Mouse (Mus musculus) C2C12 (cell line): ENCODE data around the gene Smox. TPM values are rescaled to one million over a fixed set of nuclear protein-coding genes. Genes with fewer than 3 reads are reported as not detected.

Experiments used
- H3K27me3 ChIP-seq: one replicate; pipeline ENCODE4 v1.6.1; 2011; ENCODE audit not compliant: control insufficient read depth, insufficient read depth, insufficient read length
- H3K36me3 ChIP-seq: one replicate; pipeline ENCODE4 v1.6.1; 2011; ENCODE audit not compliant: control insufficient read depth, insufficient read depth
- H3K4me3 ChIP-seq: one replicate; pipeline ENCODE4 v1.5.1; 2011; ENCODE audit warnings: mild to moderate bottlenecking, control low read depth; ENCODE audit not compliant: poor library complexity, insufficient read depth, severe bottlenecking
- H3K79me2 ChIP-seq: one replicate; pipeline ENCODE4 v1.6.1; 2011; ENCODE audit not compliant: control insufficient read depth, insufficient read depth
- H3K79me3 ChIP-seq: one replicate; pipeline ENCODE4 v1.6.1; 2011; ENCODE audit warnings: low read depth, control low read depth
- H3ac ChIP-seq: one replicate; pipeline ENCODE3; 2011; ENCODE audit warnings: low read depth; ENCODE audit not compliant: control insufficient read depth, insufficient read length
- CEBPB ChIP-seq: IDR thresholded peaks from one replicate; pipeline ENCODE4 v1.6.1; 2011; ENCODE audit warnings: low read depth, mild to moderate bottlenecking, control low read depth, moderate library complexity
- CTCF ChIP-seq: IDR thresholded peaks from one replicate; pipeline ENCODE4 v1.5.1; 2011; ENCODE audit not compliant: control insufficient read depth, insufficient read depth, insufficient read length
- FOSL1 ChIP-seq: IDR thresholded peaks from one replicate; pipeline ENCODE4 v1.8.0; 2011; ENCODE audit warnings: mild to moderate bottlenecking, low read length; ENCODE audit not compliant: poor library complexity, insufficient read depth, severe bottlenecking
- MAX ChIP-seq: IDR thresholded peaks from one replicate; pipeline ENCODE4 v1.6.1; 2011; ENCODE audit warnings: mild to moderate bottlenecking, control low read depth
- MYOD1 ChIP-seq: IDR thresholded peaks from one replicate; pipeline ENCODE4 v1.6.1; 2011; ENCODE audit warnings: low read depth; ENCODE audit not compliant: control insufficient read depth, insufficient read length
- MYOG ChIP-seq: IDR thresholded peaks from one replicate; pipeline ENCODE4 v1.6.1; 2011; ENCODE audit not compliant: control insufficient read depth, insufficient read length; ENCODE audit errors: extremely low read depth
- USF1 ChIP-seq: IDR thresholded peaks from one replicate; pipeline ENCODE4 v1.6.1; 2011; ENCODE audit warnings: low read depth, mild to moderate bottlenecking, control low read depth, moderate library complexity
- polyA plus RNA-seq: library from polyadenylated mRNA; unstranded; fragments of >200 nt; fragmentation: generic; extraction: Trizol; gene quantifications from one replicate; pipeline ENCODE4 v1.2.1, GENCODE M21; 2012; ENCODE audit warnings: missing spikeins

Gene Smox
- polyA plus RNA-seq, 1 experiment: 44.7 TPM

DNA sequence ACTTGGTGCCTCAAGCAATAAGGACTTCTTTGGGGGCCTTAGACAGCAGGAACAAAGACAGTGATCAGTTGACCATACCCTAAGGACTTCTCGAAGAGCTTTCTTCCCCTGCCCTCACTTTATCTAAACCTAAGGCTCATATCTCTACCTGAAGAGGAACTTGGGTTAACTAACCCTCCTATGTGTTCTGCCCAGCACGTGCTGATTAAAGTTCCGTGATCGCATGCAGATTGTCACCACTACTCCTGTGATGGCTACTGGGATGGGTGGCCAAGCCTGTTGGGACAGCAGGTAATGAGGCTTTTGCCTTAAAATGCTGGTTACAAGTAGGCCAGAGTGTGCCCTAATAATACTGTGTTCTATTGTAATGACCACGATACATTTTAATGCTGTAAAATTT is 43.9 kb downstream of the Smox start:
- no peaks in the 10 kb centered on the region for H3K79me3 ChIP-seq
- H3K36me3 ChIP-seq: no peaks in the 10 kb centered on the region
- TF ChIP-seq CEBPB: no peak
- H3ac ChIP-seq: no peak overlapping the region
- no peak overlapping the region for H3K4me3 ChIP-seq
- H3K79me2 ChIP-seq: no peaks in the 10 kb centered on the region
- no peaks in the 10 kb centered on the region for H3K27me3 ChIP-seq

DNA sequence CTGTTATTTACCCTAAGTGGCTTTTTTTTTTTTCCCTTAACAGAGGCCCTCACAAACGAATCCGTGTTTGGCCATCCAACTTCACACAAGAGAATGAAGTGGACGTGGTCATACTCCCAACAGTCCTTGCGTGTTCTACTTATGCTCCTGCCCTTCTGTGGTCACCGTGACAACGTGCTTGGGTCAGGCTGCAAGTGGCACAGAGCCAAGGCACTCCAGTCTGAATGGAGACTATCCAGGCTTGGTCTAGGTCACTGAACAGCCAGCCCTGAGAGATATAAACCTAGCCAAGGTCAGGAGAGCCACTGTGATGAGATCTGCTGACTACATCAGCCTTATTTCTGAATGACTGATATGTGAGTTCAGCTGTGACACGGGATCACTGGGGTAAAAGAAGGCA is 47.0 kb downstream of the Smox start:
- no peaks in the 10 kb centered on the region for H3K27me3 ChIP-seq
- H3ac ChIP-seq: no peak overlapping the region
- H3K79me3 ChIP-seq: no peaks in the 10 kb centered on the region
- no peaks in the 10 kb centered on the region for H3K36me3 ChIP-seq
- H3K79me2 ChIP-seq: no peaks in the 10 kb centered on the region
- TF ChIP-seq FOSL1 (no peak), CTCF (no peak), USF1 (no peak), MYOG (no peak), CEBPB (no peak), MAX (no peak), MYOD1 (no peak)
- H3K4me3 ChIP-seq: no peak overlapping the region

DNA sequence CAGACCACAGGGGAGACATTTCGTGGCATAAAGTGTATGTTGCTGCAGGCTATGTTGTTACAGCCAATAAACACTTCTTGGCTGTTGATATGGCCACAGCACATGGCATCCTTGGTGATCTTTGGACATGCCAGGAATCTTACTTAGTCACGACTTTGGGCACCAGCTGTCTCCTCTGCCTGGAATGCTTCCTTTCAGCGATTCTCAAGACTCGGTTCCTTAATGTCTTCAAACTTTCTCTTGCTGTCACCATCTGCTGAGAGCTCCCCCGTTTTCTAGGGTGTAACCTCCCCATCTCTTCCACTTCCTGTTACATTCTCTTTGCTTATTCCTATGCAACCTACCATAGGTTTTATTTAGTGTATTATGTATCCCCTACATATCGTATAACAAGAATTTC is 48.5 kb downstream of the Smox start:
- Histone ChIP-seq H3K4me3 (no peak overlapping the region), H3K36me3 (no peaks in the 10 kb centered on the region), H3K79me2 (no peaks in the 10 kb centered on the region), H3K27me3 (no peaks in the 10 kb centered on the region), H3ac (no peak overlapping the region), H3K79me3 (no peaks in the 10 kb centered on the region)
- no peak for TF ChIP-seq MYOG

DNA sequence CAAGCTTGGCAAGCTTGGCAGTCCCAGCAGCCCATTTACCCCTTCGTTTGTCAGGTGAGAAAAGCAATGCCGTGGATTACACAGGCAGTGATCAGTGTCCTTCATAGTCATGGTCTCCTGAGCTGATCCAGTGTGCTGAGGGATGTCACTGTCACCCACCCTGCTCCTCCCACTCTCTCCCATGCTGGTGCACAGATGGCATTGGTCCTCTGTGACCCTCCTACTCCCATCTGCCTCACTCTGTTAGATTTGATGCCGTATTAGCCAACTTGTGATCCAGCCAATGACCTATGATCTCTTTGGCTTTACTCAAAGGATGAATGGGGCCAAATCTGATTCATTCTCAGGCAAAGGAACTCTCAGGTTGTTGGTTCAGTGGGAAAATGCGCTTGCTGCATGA is 50.4 kb downstream of the Smox start:
- no peak overlapping the region for H3ac ChIP-seq
- H3K79me2 ChIP-seq: no peaks in the 10 kb centered on the region
- no peak overlapping the region for H3K4me3 ChIP-seq
- H3K27me3 ChIP-seq: no peaks in the 10 kb centered on the region
- H3K36me3 ChIP-seq: no peaks in the 10 kb centered on the region
- no peaks in the 10 kb centered on the region for H3K79me3 ChIP-seq
- TF ChIP-seq CTCF (no peak), FOSL1 (no peak), USF1 (no peak), MAX (no peak), MYOG (no peak), CEBPB (no peak), MYOD1 (no peak)

DNA sequence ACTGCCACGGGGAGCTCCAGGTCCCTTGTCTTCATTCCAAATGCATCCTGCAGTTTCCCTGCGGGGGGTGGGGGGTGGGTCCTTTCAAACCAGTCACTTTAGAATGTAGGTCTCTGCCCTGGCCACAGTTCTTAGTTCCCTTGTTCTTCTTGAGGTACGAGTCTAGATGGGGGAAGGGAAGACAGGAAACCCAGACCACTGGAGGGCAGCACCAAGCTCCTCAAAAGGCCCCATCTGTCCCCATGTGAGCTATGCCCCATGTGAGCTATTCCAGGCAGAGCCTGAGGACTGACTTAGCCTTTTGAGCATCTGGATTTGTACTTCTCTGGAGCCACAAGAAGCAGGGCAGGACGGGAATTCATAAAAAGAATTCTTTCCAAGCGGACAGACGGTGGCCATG is 51.2 kb downstream of the Smox start:
- Histone ChIP-seq H3ac (no peak overlapping the region), H3K79me2 (no peaks in the 10 kb centered on the region), H3K27me3 (no peaks in the 10 kb centered on the region), H3K4me3 (no peak overlapping the region), H3K79me3 (no peaks in the 10 kb centered on the region), H3K36me3 (no peaks in the 10 kb centered on the region)
- no peak for TF ChIP-seq CTCF
- no peak for TF ChIP-seq CEBPB
- TF ChIP-seq MAX: no peak
- TF ChIP-seq MYOG: no peak
- TF ChIP-seq MYOD1: no peak
- TF ChIP-seq FOSL1: no peak
- no peak for TF ChIP-seq USF1

DNA sequence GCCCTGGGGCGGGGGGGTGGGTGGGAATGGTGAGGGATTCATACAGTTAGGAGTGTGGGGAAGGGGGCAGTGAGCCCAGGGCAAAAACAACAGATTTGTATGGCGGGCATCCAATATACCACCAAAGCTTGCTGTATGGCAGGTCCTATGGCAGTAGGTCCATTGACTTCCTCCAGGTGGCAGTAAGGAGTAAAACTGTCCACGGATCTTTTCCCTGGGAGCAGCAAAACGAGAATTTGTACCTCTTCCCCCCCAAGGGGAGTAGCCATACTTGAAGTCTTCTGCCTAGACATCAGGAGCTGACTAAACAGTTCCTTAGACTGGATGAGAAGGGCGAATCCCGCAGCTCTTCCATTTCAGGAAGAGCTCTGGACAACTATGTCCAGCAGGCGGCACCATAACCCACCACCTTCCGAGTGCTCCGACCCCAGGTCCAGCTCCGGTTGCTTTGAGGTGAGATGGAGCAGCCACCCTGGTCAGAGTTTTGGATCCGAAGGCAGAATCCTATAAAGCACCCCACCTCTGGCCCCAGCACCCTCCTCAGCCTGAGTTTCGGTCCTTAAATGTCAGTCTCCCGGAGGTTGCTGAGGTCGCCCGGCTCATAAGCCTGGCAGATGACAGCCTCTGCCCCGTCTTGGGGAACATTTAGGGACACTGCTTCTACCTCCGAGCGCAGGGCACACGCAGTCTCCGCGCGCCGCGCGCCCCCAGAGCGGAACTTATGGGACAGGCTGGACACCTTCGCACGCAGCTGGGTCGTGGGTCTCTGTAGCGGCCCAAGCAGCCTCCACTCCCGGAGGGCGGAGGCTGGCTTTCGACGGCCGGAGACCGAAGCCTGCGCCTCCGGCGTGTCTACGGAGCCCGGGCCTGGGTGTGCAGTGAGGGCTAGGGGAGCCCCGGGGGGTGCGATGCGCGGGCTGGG is 54.4 kb downstream of the Smox start:
- no peak for TF ChIP-seq MAX
- no peak for TF ChIP-seq FOSL1
- TF ChIP-seq CTCF: peak; percentile 24
- no peak for TF ChIP-seq USF1
- no peak for TF ChIP-seq CEBPB
- TF ChIP-seq MYOD1: no peak
- H3K27me3 ChIP-seq: no peaks in the 10 kb centered on the region

More for the DNA sequence above, 54.4 kb downstream of the Smox start:
- no peaks in the 10 kb centered on the region for H3K79me3 ChIP-seq
- no peaks in the 10 kb centered on the region for H3K79me2 ChIP-seq
- H3K36me3 ChIP-seq: no peaks in the 10 kb centered on the region
- no peak overlapping the region for H3ac ChIP-seq
- no peak overlapping the region for H3K4me3 ChIP-seq
